Mouse (Mus musculus): Measurements from ENCODE around the gene Olfr483. TPM values are rescaled to one million over a fixed set of nuclear protein-coding genes. Genes with fewer than 3 reads are reported as not detected.

The Olfr483 gene
- polyA plus RNA-seq (2012; rRNA removed) = not detected in 2 replicates

GRCm38 (mm10) chr7:108100549-108100948 lies at the start of gene Olfr483:
Olfr483 (plus strand) TSS chr7:108100849.

GRCm38 (mm10) chr7:108067246-108067645 lies 33.4 kb upstream of the Olfr483 start, which contains the start of gene Olfr480:
Olfr480 (minus strand) TSS chr7:108067346.

GRCm38 (mm10) chr7:108079555-108079954 lies 21.1 kb upstream of the Olfr483 start, which contains the start of gene Olfr481:
Olfr481 (plus strand) TSS chr7:108079855.

GRCm38 (mm10) chr7:108097486-108097885 lies 3.2 kb upstream of the Olfr483 start, which contains the start of gene Olfr482:
Olfr482 (minus strand) TSS chr7:108097586.

GRCm38 (mm10) chr7:108127349-108127748 lies 26.7 kb downstream of the Olfr483 start, which contains the start of gene Olfr484:
Olfr484 (minus strand) TSS chr7:108127449.

Other genes starting within 250 kb of the Olfr483 start
- not detected in 2 replicates for gene Olfr472, start 202.9 kb upstream of the Olfr483 start, polyA plus RNA-seq (2012; rRNA removed)
- not detected in 2 replicates for gene Olfr473, start 170.4 kb upstream of the Olfr483 start, polyA plus RNA-seq (2012; rRNA removed)
- gene Olfr474, start 146.2 kb upstream of the Olfr483 start, polyA plus RNA-seq (2012; rRNA removed) = not detected in 2 replicates
- gene Olfr476, start 136.0 kb upstream of the Olfr483 start, polyA plus RNA-seq (2012; rRNA removed) = not detected in 2 replicates
- not detected in 2 replicates for gene Olfr477, start 114.2 kb upstream of the Olfr483 start, polyA plus RNA-seq (2012; rRNA removed)
- gene Olfr478, start 66.9 kb upstream of the Olfr483 start, polyA plus RNA-seq (2012; rRNA removed) = not detected in 2 replicates
- not detected in 2 replicates for gene Olfr479, start 50.2 kb upstream of the Olfr483 start, polyA plus RNA-seq (2012; rRNA removed)
- gene Olfr480, start 33.5 kb upstream of the Olfr483 start, polyA plus RNA-seq (2012; rRNA removed) = not detected in 2 replicates
- not detected in 2 replicates for gene Olfr481, start 21.0 kb upstream of the Olfr483 start, polyA plus RNA-seq (2012; rRNA removed)
- gene Olfr482, start 3.3 kb upstream of the Olfr483 start, polyA plus RNA-seq (2012; rRNA removed) = not detected in 2 replicates
- not detected in 2 replicates for gene Olfr484, start 26.6 kb downstream of the Olfr483 start, polyA plus RNA-seq (2012; rRNA removed)
- not detected in 2 replicates for gene Olfr485, start 59.0 kb downstream of the Olfr483 start, polyA plus RNA-seq (2012; rRNA removed)
- gene Olfr486, start 71.9 kb downstream of the Olfr483 start, polyA plus RNA-seq (2012; rRNA removed) = not detected in 2 replicates
- not detected in 2 replicates for gene Olfr487, start 113.8 kb downstream of the Olfr483 start, polyA plus RNA-seq (2012; rRNA removed)
- gene Olfr488, start 157.5 kb downstream of the Olfr483 start, polyA plus RNA-seq (2012; rRNA removed) = not detected in 2 replicates
- not detected in 2 replicates for gene Olfr490, start 188.1 kb downstream of the Olfr483 start, polyA plus RNA-seq (2012; rRNA removed)
- gene Olfr491, start 212.6 kb downstream of the Olfr483 start, polyA plus RNA-seq (2012; rRNA removed) = not detected in 2 replicates
- gene Olfr492, start 222.8 kb downstream of the Olfr483 start, polyA plus RNA-seq (2012; rRNA removed) = not detected in 2 replicates
- gene Olfr493, start 246.1 kb downstream of the Olfr483 start, polyA plus RNA-seq (2012; rRNA removed) = not detected in 2 replicates